Mouse (Mus musculus) cerebellum, adult 2 months (tissue): ENCODE results near the gene Ranbp3.

ENCODE experiments used
- CTCF ChIP-seq: fragments of 200-500 bp; IDR thresholded peaks from 2 replicates; pipeline ENCODE4 v1.5.1; 2011; ENCODE audit warnings: low read depth, mild to moderate bottlenecking, control low read depth, low read length, moderate library complexity, borderline replicate concordance; ENCODE audit not compliant: insufficient read depth
- POLR2A ChIP-seq: fragments of 200-500 bp; IDR thresholded peaks from 2 replicates; pipeline ENCODE4 v1.6.1; 2011; ENCODE audit warnings: low read length, control low read depth, borderline replicate concordance; ENCODE audit not compliant: insufficient read depth

DNA sequence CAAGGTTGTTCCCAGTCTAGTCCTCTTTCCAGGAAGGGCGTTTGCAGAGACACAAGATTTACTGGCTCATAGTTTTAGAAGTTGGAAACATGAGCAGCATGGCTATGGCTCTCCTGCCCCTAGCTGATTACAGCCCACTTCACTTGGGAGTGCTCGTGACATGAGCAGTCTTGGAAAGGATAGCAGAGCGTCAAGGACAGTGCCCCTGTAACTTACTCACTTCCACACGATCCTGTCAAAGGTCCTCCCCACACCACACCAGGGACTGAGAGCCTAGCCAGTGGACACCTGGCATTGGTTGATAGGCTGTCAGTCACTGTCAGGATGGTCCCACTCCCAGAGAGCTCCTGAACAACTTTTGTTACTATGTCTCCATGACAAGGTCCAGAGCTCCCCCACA lies 29.9 kb downstream of the Ranbp3 start:
- TF ChIP-seq CTCF (no peak), POLR2A (no peak)
